Mouse (Mus musculus) right cerebral cortex, adult 2 months (tissue): ENCODE results near the gene Ankle2.

Experiments used
- DNase-seq, 2 experiments: peaks; one replicate each; pipeline ENCODE4 v3.0.0; 2021 to 2022; ENCODE audit warnings: low spot score in 2 of 2

Gene Ankle2

DNA sequence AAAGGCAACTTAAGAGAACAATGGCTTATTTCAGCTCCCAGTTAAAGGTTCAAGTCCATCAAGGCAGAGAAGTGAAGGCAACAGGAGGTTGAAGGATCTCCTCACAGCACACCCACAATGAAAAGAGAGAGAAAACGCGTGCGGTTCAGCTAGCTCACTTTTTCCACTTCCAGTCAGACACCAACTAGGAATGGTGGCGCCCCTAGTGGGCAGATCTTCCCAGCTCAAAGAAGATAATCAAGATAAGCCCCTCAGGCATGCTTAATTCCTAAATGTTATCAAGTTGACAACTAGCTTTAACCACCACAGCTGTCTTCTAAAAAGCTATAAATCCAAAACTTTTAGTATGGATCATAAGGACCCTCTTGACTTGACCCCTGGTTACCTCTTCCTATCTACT, 53.7 kb downstream of the Ankle2 start:
- peak; percentile 32 for DNase-seq

- no peak for DNase-seq
Observed at GRCm38 (mm10) chr5:110285156-110285555, 54.4 kb downstream of the Ankle2 start.

- DNase-seq: peak; percentile 82
Observed at GRCm38 (mm10) chr5:110285770-110286445, 55.1 kb downstream of the Ankle2 start, which contains the start of the genes Pxmp2 and Pole. TSS of gene Pxmp2 (minus strand) at chr5:110286186. TSS of gene Pole (plus strand) at chr5:110286306.

DNA sequence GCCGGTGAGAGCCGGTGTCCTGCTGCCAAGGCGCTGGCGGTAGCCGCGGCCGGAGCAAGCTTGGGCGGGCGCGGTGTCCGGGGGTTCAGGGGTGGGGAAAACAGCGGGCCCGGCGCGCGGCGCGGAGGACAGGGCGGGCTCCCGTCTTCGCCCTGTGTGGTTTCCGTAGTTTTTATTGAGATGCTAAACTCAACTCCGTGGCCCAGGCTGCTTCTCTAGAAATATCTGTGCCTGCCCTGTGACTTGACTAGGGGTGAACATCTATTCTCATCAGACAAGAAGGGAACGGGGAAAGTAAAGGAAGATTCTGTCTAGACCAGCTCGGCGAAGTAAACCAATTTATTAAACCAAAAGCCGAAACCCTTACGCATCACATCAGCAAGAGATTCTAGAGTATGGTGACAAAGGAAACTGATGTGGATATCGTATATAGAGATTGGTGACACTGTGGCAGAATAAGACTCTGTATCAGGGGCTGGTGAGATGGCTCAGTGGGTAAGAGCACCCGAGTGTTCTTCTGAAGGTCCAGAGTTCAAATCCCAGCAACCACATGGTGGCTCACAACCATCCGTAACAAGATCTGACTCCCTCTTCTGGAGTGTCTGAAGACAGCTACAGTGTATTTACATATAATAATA, 55.8 kb downstream of the Ankle2 start:
- DNase-seq: no peak

- DNase-seq: no peak
Observed at GRCm38 (mm10) chr5:110287084-110287475, 56.3 kb downstream of the Ankle2 start.

- no peak for DNase-seq
Observed at GRCm38 (mm10) chr5:110291649-110292048, 60.8 kb downstream of the Ankle2 start.

- no peak for DNase-seq
Observed at GRCm38 (mm10) chr5:110296637-110297036, 65.8 kb downstream of the Ankle2 start.

DNA sequence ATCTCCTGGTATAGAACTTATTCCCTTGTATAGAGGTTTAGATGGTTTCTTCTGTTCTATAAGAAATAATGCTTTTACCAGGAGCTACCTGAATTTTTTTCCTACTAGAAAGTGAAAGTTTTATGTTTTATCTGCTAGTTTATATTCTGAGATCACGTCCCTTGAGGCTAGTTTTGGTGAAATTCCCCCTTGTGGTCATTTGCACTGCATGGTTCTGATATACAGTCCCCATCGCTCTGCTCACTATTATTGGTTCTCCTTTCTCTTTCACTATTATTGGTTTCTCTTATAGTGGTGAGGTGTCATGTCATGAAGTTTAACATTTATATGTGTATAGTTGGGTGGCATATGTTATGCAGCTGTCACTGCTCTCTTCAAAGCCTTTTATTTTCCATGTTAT, 69.8 kb downstream of the Ankle2 start:
- DNase-seq: no peak
